Mouse (Mus musculus): Measurements from ENCODE around the gene Gnl2. TPM values are rescaled to one million over a fixed set of nuclear protein-coding genes. Genes with fewer than 3 reads are reported as not detected.

Gnl2 gene
- polyA plus RNA-seq, 2 experiments, result 74.1 to 94.7 TPM

- TF ChIP-seq POLR2A (IDR thresholded peaks at IDR 0.05; ENCODE audit: borderline replicate concordance, extremely low read depth, insufficient read depth, insufficient read length), result no peak
- H3K9me3 ChIP-seq (ENCODE audit: control insufficient read depth, low read length), result no peaks in the 10 kb centered on the region
- DNase-seq (ENCODE audit: low spot score) (peak; percentile 71), ATAC-seq (ENCODE audit: low FRiP score, low read depth) (peak; percentile 47; the same call in 1 of the 2 replicates)
- H3K27me3 ChIP-seq (ENCODE audit: control insufficient read depth, insufficient read depth, low read length), result no peaks in the 10 kb centered on the region
- peak within 1 kb of the TSS; percentile 95 for H3K4me3 ChIP-seq (replicated peaks; ENCODE audit: low read length)
- H3K9ac ChIP-seq (ENCODE audit: low read depth, low read length, severe bottlenecking), result peak within 1 kb of the TSS; percentile 76
- peaks cover 9% of the 10 kb centered on the region for H3K4me1 ChIP-seq (ENCODE audit: control insufficient read depth, insufficient read depth, low read length)
- no peak within 1 kb of the TSS for H3K27ac ChIP-seq (replicated peaks; ENCODE audit: low read depth, low read length)
- H3K36me3 ChIP-seq (ENCODE audit: control insufficient read depth, insufficient read depth, low read length), result peaks cover 27% of the 10 kb centered on the region
- peak within 1 kb of the TSS; percentile 81 for H3K4me2 ChIP-seq (replicated peaks; ENCODE audit: low read depth, low read length, severe bottlenecking)
- WGBS, result 3% methylated on average over 25 of the region's 26 CpGs
Measured at GRCm38 (mm10) chr4:125065517-125066307, 49.3 kb downstream of the Gnl2 start, which contains the start of gene Dnali1. Dnali1 (minus strand) TSS chr4:125065703.

GRCm38 (mm10) chr4:125066490-125067370 is 50.3 kb downstream of the Gnl2 start, which contains the start of gene Snip1:
Snip1 (plus strand) TSS chr4:125066672.
- DNase-seq (ENCODE audit: low spot score), result peak; percentile 93

GRCm38 (mm10) chr4:125077700-125078099 is 61.3 kb downstream of the Gnl2 start:
- no peak for DNase-seq (ENCODE audit: low spot score)
- H3K9me3 ChIP-seq (ENCODE audit: control insufficient read depth, low read length), result no peaks in the 10 kb centered on the region
- no peak overlapping the region for H3K4me2 ChIP-seq (replicated peaks; ENCODE audit: low read depth, low read length, severe bottlenecking)
- no peak overlapping the region for H3K4me3 ChIP-seq (replicated peaks; ENCODE audit: low read length)
- no peak for ATAC-seq (ENCODE audit: low FRiP score, low read depth)
- TF ChIP-seq POLR2A (IDR thresholded peaks at IDR 0.05; ENCODE audit: borderline replicate concordance, extremely low read depth, insufficient read depth, insufficient read length), result no peak
- H3K4me1 ChIP-seq (ENCODE audit: control insufficient read depth, insufficient read depth, low read length), result no peaks in the 10 kb centered on the region
- no peaks in the 10 kb centered on the region for H3K27me3 ChIP-seq (ENCODE audit: control insufficient read depth, insufficient read depth, low read length)
- WGBS, result 93% methylated on average over 2 of the region's 2 CpGs
- H3K9ac ChIP-seq (ENCODE audit: low read depth, low read length, severe bottlenecking), result no peak overlapping the region
- peaks cover 34% of the 10 kb centered on the region for H3K36me3 ChIP-seq (ENCODE audit: control insufficient read depth, insufficient read depth, low read length)
- no peak overlapping the region for H3K27ac ChIP-seq (replicated peaks; ENCODE audit: low read depth, low read length)

More at GRCm38 (mm10) chr4:125066490-125067370, 50.3 kb downstream of the Gnl2 start, which contains the start of gene Snip1:
- under 1% methylated on average over 76 of the region's 78 CpGs for WGBS
- peaks cover 9% of the 10 kb centered on the region for H3K4me1 ChIP-seq (ENCODE audit: control insufficient read depth, insufficient read depth, low read length)
- peak within 1 kb of the TSS; percentile 95 for H3K4me3 ChIP-seq (replicated peaks; ENCODE audit: low read length)
- H3K27ac ChIP-seq (replicated peaks; ENCODE audit: low read depth, low read length), result no peak within 1 kb of the TSS
- H3K36me3 ChIP-seq (ENCODE audit: control insufficient read depth, insufficient read depth, low read length), result peaks cover 38% of the 10 kb centered on the region
- H3K27me3 ChIP-seq (ENCODE audit: control insufficient read depth, insufficient read depth, low read length), result no peaks in the 10 kb centered on the region
- peak within 1 kb of the TSS; percentile 76 for H3K9ac ChIP-seq (ENCODE audit: low read depth, low read length, severe bottlenecking)
- TF ChIP-seq POLR2A (IDR thresholded peaks at IDR 0.05; ENCODE audit: borderline replicate concordance, extremely low read depth, insufficient read depth, insufficient read length), result peak; percentile 97
- H3K4me2 ChIP-seq (replicated peaks; ENCODE audit: low read depth, low read length, severe bottlenecking), result peak within 1 kb of the TSS; percentile 81
- H3K9me3 ChIP-seq (ENCODE audit: control insufficient read depth, low read length), result no peaks in the 10 kb centered on the region
- peak; percentile 96 for ATAC-seq (ENCODE audit: low FRiP score, low read depth)

GRCm38 (mm10) chr4:125078698-125079097 is 62.3 kb downstream of the Gnl2 start:
- Histone ChIP-seq H3K36me3 (ENCODE audit: control insufficient read depth, insufficient read depth, low read length) (peaks cover 24% of the 10 kb centered on the region), H3K9me3 (ENCODE audit: control insufficient read depth, low read length) (no peaks in the 10 kb centered on the region), H3K9ac (ENCODE audit: low read depth, low read length, severe bottlenecking) (no peak overlapping the region), H3K4me2 (replicated peaks; ENCODE audit: low read depth, low read length, severe bottlenecking) (no peak overlapping the region), H3K27me3 (ENCODE audit: control insufficient read depth, insufficient read depth, low read length) (no peaks in the 10 kb centered on the region), H3K4me1 (ENCODE audit: control insufficient read depth, insufficient read depth, low read length) (no peaks in the 10 kb centered on the region), H3K27ac (replicated peaks; ENCODE audit: low read depth, low read length) (no peak overlapping the region), H3K4me3 (replicated peaks; ENCODE audit: low read length) (no peak overlapping the region)
- ATAC-seq (ENCODE audit: low FRiP score, low read depth) (no peak), DNase-seq (ENCODE audit: low spot score) (no peak)
- 95% methylated on average over 2 of the region's 2 CpGs for WGBS
- no peak for TF ChIP-seq POLR2A (IDR thresholded peaks at IDR 0.05; ENCODE audit: borderline replicate concordance, extremely low read depth, insufficient read depth, insufficient read length)
